Mouse (Mus musculus): ENCODE measurements at regions not wholly inside any gene's neighbourhood (a gene's known extent, or its start where the extent isn't known, plus 50 kb on each side); places are given as distances from the start of the nearest gene placed in this dataset.

- CTCF ChIA-PET, result no interaction called here
- POLR2A ChIA-PET, result no interaction called here
These were observed 977.8 kb downstream of the Fstl5 start for GRCm38 (mm10) chr3:77051884-77052283.

DNA sequence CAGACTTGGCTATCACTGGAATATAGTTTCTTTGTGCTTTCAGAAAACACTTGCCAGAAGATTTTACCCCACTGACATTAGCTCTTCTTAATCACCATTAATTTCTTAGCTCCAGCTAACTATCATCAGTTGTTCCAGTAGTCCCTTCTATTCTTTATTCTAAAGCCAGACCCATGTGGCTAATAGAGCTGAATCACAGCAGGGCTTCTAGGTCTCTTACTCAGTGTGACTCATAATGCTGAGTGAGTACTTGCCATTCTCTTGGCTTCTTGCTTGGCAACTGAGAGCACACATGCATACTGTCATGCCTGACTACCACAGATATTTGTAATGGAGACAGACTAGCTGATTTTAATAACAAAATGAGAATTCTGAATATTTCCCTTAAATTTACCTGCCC is 1001.0 kb downstream of the Fstl5 start:
- CTCF ChIA-PET, result no interaction called here
- POLR2A ChIA-PET, result no interaction called here

DNA sequence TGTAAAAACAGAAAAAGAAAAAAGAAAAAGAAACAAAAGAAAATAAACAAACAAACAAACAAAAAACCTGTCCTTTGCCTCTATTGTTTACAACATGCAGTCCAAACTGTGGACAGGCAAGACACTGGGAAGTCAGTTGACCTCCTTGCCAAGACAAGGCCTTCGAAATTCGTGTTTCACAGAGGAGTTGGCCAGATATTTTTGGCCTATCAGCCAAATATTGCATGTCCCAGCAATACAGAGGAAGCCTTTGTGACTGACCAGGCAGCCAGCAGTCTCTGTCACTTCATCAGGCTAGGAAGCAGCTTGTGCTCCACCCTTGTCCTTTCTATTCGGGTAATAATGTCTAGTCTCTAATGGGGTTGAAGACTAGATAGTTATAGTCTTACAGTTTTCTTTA is 1017.7 kb downstream of the Fstl5 start:
- CTCF ChIA-PET, result no interaction called here
- POLR2A ChIA-PET, result no interaction called here

DNA sequence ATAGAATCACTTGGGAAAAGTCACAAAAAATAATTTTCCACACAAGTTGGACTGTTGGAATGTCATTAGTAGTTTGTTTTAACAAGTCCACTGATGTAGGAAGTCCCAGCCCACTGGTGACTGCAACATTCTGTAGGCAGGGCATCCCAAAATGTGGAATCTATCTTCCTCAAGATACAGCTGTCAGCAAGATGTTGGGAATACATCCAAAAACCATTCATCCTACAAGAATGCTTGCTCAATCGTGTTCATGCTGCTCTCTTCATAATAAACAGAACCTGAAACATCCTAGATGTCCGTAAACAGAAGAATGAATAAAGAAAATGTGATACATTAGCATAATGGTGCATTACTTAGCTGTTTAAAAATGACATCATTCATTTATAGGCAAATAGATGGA is 1038.9 kb downstream of the Fstl5 start:
- POLR2A ChIA-PET, result no interaction called here
- CTCF ChIA-PET, result no interaction called here

- CTCF ChIA-PET, result no interaction called here
- POLR2A ChIA-PET, result interaction anchor here in 1 of 4 experiments (0.6 to 0.7 kb wide), 2 partner anchors 9 to 62 kb away, joined by 3 to 4 read pairs; no protein-coding TSS in a partner anchor
These were observed 1046.5 kb downstream of the Fstl5 start for GRCm38 (mm10) chr3:77120581-77120980.

DNA sequence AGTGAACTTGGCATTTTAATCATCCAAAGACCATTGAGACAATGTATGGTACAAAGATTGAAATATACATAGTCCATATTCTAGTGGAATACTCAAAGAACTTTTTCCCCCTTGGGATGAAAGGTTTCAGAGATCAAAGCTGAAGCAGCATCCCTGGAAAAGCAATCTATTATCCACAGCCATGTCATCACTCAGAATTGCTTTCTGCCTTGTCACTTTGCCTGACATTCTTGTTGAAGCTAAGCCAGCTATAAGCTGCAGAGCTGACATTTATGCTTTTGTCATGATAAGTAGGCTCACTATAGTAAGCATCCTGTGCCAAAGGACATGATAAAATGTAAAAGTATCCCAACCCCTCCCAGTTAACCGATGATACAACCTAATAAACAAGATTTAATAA is 1077.6 kb downstream of the Fstl5 start:
- POLR2A ChIA-PET, result no interaction called here
- CTCF ChIA-PET, result no interaction called here

DNA sequence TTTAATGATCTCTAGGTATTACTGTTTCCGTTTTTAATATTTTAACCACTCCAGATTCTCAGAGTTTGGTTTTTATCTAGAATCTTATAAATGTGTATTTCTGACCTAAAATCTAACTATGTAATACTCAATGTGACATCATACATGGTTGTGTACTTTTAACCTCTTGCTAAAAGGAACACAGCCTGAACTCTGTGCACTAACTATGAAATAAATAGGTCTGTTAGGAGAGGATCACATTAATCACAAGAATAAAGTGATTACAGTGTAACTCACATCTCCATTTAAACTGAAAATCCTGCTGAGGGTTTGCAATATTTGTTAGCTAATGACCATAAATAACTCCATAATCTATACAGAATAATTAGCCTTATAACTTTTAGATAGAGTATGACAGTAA is 1123.8 kb downstream of the Fstl5 start:
- CTCF ChIA-PET, result no interaction called here

GRCm38 (mm10) chr3:77198265-77198664 is 1124.2 kb downstream of the Fstl5 start:
- CTCF ChIA-PET, result no interaction called here
- POLR2A ChIA-PET, result no interaction called here

More for the DNA sequence above, 1123.8 kb downstream of the Fstl5 start:
- POLR2A ChIA-PET, result no interaction called here

- ChIA-PET CTCF (no interaction called here), POLR2A (no interaction called here)
These were observed 1151.9 kb downstream of the Fstl5 start for GRCm38 (mm10) chr3:77226007-77226406.
